Mouse (Mus musculus) spleen, adult 2 months (tissue): ENCODE measurements at regions not wholly inside any gene's neighbourhood (a gene's known extent, or its start where the extent isn't known, plus 50 kb on each side); places are given as distances from the start of the nearest gene placed in this dataset.
A peak's percentile ranks its signal among the peaks of the same experiment; 100 is the strongest.

Source experiments
- DNase-seq, 2 experiments: peaks; one replicate each; pipeline versions ENCODE4 v3.0.0 to v3.0.0-alpha.2; 2012 to 2021; ENCODE audit warnings: low spot score in 2 of 2, low read depth in 1 of 2
- H3K27ac ChIP-seq: fragments of 200-500 bp; 2 replicates; pipeline ENCODE4 v1.5.1; 2012; ENCODE audit warnings: low read length, inconsistent platforms; ENCODE audit not compliant: insufficient read depth
- H3K27me3 ChIP-seq: fragments of 200-500 bp; 2 replicates; pipeline ENCODE4 v1.6.1; 2012; ENCODE audit warnings: mild to moderate bottlenecking, moderate library complexity, low read length, inconsistent platforms; ENCODE audit not compliant: control insufficient read depth, insufficient read depth
- H3K36me3 ChIP-seq: fragments of 200-500 bp; 2 replicates; pipeline ENCODE4 v1.6.1; 2012; ENCODE audit warnings: mild to moderate bottlenecking, low read length, inconsistent platforms; ENCODE audit not compliant: control insufficient read depth, insufficient read depth
- H3K4me1 ChIP-seq: fragments of 200-500 bp; 2 replicates; pipeline ENCODE4 v1.6.1; 2011; ENCODE audit warnings: inconsistent platforms; ENCODE audit not compliant: control insufficient read depth, insufficient read depth, insufficient read length
- H3K4me3 ChIP-seq: fragments of 200-500 bp; 2 replicates; pipeline ENCODE4 v1.5.1; 2011; ENCODE audit warnings: mild to moderate bottlenecking, inconsistent platforms; ENCODE audit not compliant: insufficient read depth, insufficient read length; ENCODE audit errors: extremely low read depth
- CTCF ChIP-seq: fragments of 200-500 bp; IDR thresholded peaks from 2 replicates; pipeline ENCODE4 v1.5.1; 2011; ENCODE audit warnings: mild to moderate bottlenecking, inconsistent platforms; ENCODE audit not compliant: insufficient read depth, insufficient read length, insufficient replicate concordance; ENCODE audit errors: extremely low read depth
- POLR2A ChIP-seq: fragments of 200-500 bp; IDR thresholded peaks from 2 replicates; pipeline ENCODE4 v1.6.1; 2011; ENCODE audit warnings: low read depth, low read length, inconsistent platforms
- WGBS: fragments of 180-500 bp; shearing (Covaris S2); methylation state at CpG from one replicate; pipeline ENCODE4 v1.1.7; 2018; 5-methylcytosine and 5-hydroxymethylcytosine counted together

DNA sequence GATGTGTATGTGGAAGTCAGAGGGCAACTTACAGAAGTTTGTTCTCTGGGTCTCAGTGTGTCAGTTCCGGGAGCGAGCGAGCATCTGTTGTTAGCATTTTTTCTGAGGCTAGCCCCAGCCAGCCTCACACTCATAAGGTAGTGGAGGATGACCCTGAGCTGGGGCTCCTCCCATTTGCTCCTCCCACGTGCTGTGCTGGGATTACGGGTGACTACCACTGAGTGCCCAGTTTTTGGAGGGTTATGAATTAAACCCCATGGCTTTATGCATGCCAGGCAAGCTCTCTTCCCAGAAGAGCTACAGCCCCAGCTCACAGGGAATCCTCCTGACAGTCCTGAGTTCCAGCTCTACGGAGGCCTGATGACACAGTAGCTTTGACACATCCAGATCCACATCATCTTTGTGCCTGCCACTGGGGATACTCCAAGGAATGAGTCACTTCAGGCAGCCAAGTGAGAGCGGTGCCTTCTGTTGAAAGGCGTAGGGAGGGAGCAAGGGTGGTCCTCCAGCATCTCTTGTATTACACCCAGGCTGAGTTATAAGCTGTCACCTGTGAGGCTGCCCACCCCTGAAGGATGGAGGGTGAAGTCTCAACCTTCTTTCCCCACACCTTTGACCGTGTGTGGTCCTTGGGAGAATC, 97.8 kb upstream of the Parp11 start:
- H3K36me3 ChIP-seq = no peaks in the 10 kb centered on the region
- H3K27me3 ChIP-seq = no peaks in the 10 kb centered on the region
- TF ChIP-seq CTCF (no peak), POLR2A (no peak)
- H3K27ac ChIP-seq = no peak overlapping the region
- peaks cover 4% of the 10 kb centered on the region; the same call in 1 of the 2 replicates for H3K4me1 ChIP-seq
- no peak for DNase-seq
- WGBS = 90% methylated on average over 9 of the region's 9 CpGs
- no peak overlapping the region for H3K4me3 ChIP-seq

GRCm38 (mm10) chr6:127349479-127350110, 97.0 kb upstream of the Parp11 start:
- TF ChIP-seq CTCF (no peak), POLR2A (no peak)
- Histone ChIP-seq H3K27ac (no peak overlapping the region), H3K36me3 (no peaks in the 10 kb centered on the region), H3K4me1 (peaks cover 4% of the 10 kb centered on the region; the same call in 1 of the 2 replicates), H3K27me3 (no peaks in the 10 kb centered on the region), H3K4me3 (no peak overlapping the region)
- DNase-seq = no peak
- WGBS = 87% methylated on average over 12 of the region's 12 CpGs

DNA sequence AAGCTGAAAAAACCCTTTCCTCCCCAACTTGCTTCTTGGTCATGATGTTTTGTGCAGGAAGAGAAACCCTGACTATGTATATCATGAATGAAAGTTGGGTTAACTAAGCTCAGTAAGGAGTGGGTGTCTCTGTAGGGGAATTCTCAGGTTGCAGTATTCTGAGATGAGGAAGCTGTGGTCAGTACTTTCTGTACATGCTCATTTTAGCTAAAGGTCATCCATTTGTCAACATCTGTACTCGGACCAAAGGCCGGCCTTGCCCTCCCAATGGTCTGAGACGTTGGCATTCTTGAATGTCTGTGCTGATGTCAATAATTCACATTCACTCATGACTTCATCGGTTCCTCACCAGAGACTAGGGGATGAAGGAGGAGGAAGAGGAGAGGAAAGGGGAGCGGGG, 94.9 kb upstream of the Parp11 start:
- H3K4me3 ChIP-seq = no peak overlapping the region
- H3K27ac ChIP-seq = peak overlapping the region; percentile 23; the same call in 1 of the 2 replicates
- DNase-seq = no peak
- H3K27me3 ChIP-seq = no peaks in the 10 kb centered on the region
- WGBS = 54% methylated on average over 5 of the region's 5 CpGs
- no peaks in the 10 kb centered on the region for H3K36me3 ChIP-seq
- H3K4me1 ChIP-seq = peaks cover 4% of the 10 kb centered on the region; the same call in 1 of the 2 replicates
- TF ChIP-seq CTCF = no peak
- TF ChIP-seq POLR2A = no peak

- 47% methylated on average over 6 of the region's 6 CpGs for WGBS
- H3K4me3 ChIP-seq = no peak overlapping the region
- peaks cover 4% of the 10 kb centered on the region; the same call in 1 of the 2 replicates for H3K4me1 ChIP-seq
- H3K27me3 ChIP-seq = no peaks in the 10 kb centered on the region
- TF ChIP-seq CTCF (no peak), POLR2A (no peak)
- no peaks in the 10 kb centered on the region for H3K36me3 ChIP-seq
- H3K27ac ChIP-seq = no peak overlapping the region
- DNase-seq = no peak
Observed at GRCm38 (mm10) chr6:127355112-127355511, 91.5 kb upstream of the Parp11 start.

GRCm38 (mm10) chr6:127356442-127356841, 90.2 kb upstream of the Parp11 start:
- TF ChIP-seq POLR2A (no peak), CTCF (no peak)
- DNase-seq = no peak
- H3K4me3 ChIP-seq = no peak overlapping the region
- 0 out of 2 replicates have a peak, but pooled peaks cover 2% of the 10 kb centered on the region for H3K4me1 ChIP-seq
- 87% methylated on average over 8 of the region's 8 CpGs for WGBS
- H3K27me3 ChIP-seq = no peaks in the 10 kb centered on the region
- no peaks in the 10 kb centered on the region for H3K36me3 ChIP-seq
- no peak overlapping the region for H3K27ac ChIP-seq

GRCm38 (mm10) chr6:127358805-127359204, 87.8 kb upstream of the Parp11 start:
- no peaks in the 10 kb centered on the region for H3K27me3 ChIP-seq
- H3K4me3 ChIP-seq = no peak overlapping the region
- TF ChIP-seq CTCF = no peak
- no peak for TF ChIP-seq POLR2A
- 79% methylated on average over 5 of the region's 5 CpGs for WGBS
- no peak overlapping the region for H3K27ac ChIP-seq
- no peak for DNase-seq
- no peaks in the 10 kb centered on the region for H3K36me3 ChIP-seq
- no peaks in the 10 kb centered on the region for H3K4me1 ChIP-seq

DNA sequence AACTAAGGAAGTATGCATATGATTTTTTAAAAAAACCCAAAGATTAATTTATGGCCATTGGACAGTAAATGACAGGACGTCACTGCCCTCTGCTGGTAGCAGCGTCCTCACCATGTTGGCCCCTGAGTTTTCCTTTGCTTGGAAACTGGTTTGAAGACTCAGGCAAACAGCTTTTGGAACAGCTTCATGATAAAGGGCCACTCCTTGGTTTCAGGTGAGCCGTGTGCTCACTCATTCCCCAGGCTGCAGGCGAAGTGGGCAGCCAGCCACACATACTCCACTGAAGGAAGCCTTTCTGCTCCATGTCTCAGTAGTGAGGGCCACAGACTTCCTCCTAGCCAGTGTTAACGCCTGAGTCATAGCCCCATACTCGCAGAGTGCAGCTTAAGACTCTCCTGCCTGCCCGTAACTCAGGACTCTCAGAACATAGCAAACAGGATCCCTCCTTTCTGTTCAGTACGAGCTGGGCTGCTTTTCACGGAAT, 87.2 kb upstream of the Parp11 start:
- Histone ChIP-seq H3K4me3 (no peak overlapping the region), H3K4me1 (no peaks in the 10 kb centered on the region), H3K36me3 (no peaks in the 10 kb centered on the region), H3K27me3 (no peaks in the 10 kb centered on the region), H3K27ac (no peak overlapping the region)
- TF ChIP-seq POLR2A (no peak), CTCF (peak; percentile 76; the same call in 1 of the 2 replicates)
- DNase-seq = peak; percentile 53 to 72
- WGBS = 6% methylated on average over 9 of the region's 9 CpGs
